Mouse (Mus musculus) CH12.LX (cell line): ENCODE results near the gene Rbpjl. TPM values are rescaled to one million over a fixed set of nuclear protein-coding genes. Genes with fewer than 3 reads are reported as not detected.

Source experiments
- DNase-seq: peaks from one replicate; pipeline ENCODE4 v3.0.0-alpha.2; 2013; ENCODE audit errors: extremely low read depth
- H3K27ac ChIP-seq: 2 replicates; pipeline ENCODE4 v1.5.1; 2012; ENCODE audit warnings: low read depth, mild to moderate bottlenecking, control low read depth, moderate library complexity; ENCODE audit not compliant: insufficient read depth
- H3K27me3 ChIP-seq: replicated peaks from 2 replicates; pipeline ENCODE3; 2012; ENCODE audit warnings: inconsistent platforms
- H3K36me3 ChIP-seq, 2 experiments: replicated peaks in 1 of 2; 2 replicates each; pipeline versions ENCODE3 to v1.6.1; 2012; ENCODE audit warnings: inconsistent platforms in 1 of 2, low read length in 1 of 2, mild to moderate bottlenecking in 1 of 2, mixed read lengths in 1 of 2, moderate library complexity in 1 of 2; ENCODE audit not compliant: control insufficient read depth in 1 of 2, insufficient read depth in 1 of 2
- H3K4me1 ChIP-seq, 2 experiments: 2 replicates each; pipeline ENCODE4 v1.6.1; 2012; ENCODE audit warnings: inconsistent platforms in 1 of 2, moderate library complexity in 1 of 2; ENCODE audit not compliant: insufficient read depth in 2 of 2, control insufficient read depth in 1 of 2
- H3K4me2 ChIP-seq: 2 replicates; pipeline ENCODE4 v1.6.1; 2012; ENCODE audit warnings: low read depth, mild to moderate bottlenecking, control low read depth; ENCODE audit not compliant: poor library complexity, insufficient read depth, severe bottlenecking
- H3K4me3 ChIP-seq, 3 experiments: fragments of 150-350 bp in 1 of 3; sonication (generic) in 1 of 3; replicated peaks in 1 of 3; 2 replicates each; pipeline versions ENCODE3 to v1.5.1; 2011 to 2012; ENCODE audit warnings: low read depth in 2 of 3, low read length in 2 of 3, mild to moderate bottlenecking in 2 of 3, moderate library complexity in 2 of 3, control low read depth in 1 of 3, improper control_type of control experiment in 1 of 3, inconsistent platforms in 1 of 3, mixed read lengths in 1 of 3; ENCODE audit not compliant: poor library complexity in 1 of 3
- H3K79me2 ChIP-seq: replicated peaks from 2 replicates; pipeline ENCODE4 v1.6.1; 2012; ENCODE audit warnings: mild to moderate bottlenecking, moderate library complexity; ENCODE audit not compliant: control insufficient read depth, poor library complexity, insufficient read depth, severe bottlenecking; ENCODE audit errors: extremely low read depth
- H3K9ac ChIP-seq: 2 replicates; pipeline ENCODE4 v1.6.1; 2012; ENCODE audit warnings: low read depth, mild to moderate bottlenecking, control low read depth, moderate library complexity; ENCODE audit not compliant: insufficient read depth
- H3K9me3 ChIP-seq: replicated peaks from 2 replicates; pipeline ENCODE3; 2012; ENCODE audit warnings: low read length, inconsistent platforms, mixed read lengths
- BHLHE40 ChIP-seq: IDR thresholded peaks from 2 replicates; pipeline ENCODE4 v1.6.1; 2011; ENCODE audit warnings: mild to moderate bottlenecking, low read depth, low read length, improper control_type of control experiment
- CHD1 ChIP-seq: IDR thresholded peaks from 2 replicates; pipeline ENCODE4 v1.6.1; 2012; ENCODE audit warnings: low read depth, low read length, improper control_type of control experiment, inconsistent platforms
- CHD2 ChIP-seq: IDR thresholded peaks from 2 replicates; pipeline ENCODE4 v1.6.1; 2011; ENCODE audit warnings: low read length, improper control_type of control experiment
- CTCF ChIP-seq, 2 experiments: IDR thresholded peaks in 1 of 2; conservative IDR thresholded peaks in 1 of 2; 2 replicates each; pipeline ENCODE4 v1.5.1; 2011 to 2012; ENCODE audit warnings: low read depth in 2 of 2, low read length in 2 of 2, improper control_type of control experiment in 1 of 2, inconsistent platforms in 1 of 2, mild to moderate bottlenecking in 1 of 2, moderate library complexity in 1 of 2
- E2F4 ChIP-seq: IDR thresholded peaks from 2 replicates; pipeline ENCODE4 v1.6.1; 2011; ENCODE audit warnings: low read depth, low read length, improper control_type of control experiment; ENCODE audit not compliant: insufficient replicate concordance
- ELF1 ChIP-seq: IDR thresholded peaks from 2 replicates; pipeline ENCODE4 v1.6.1; 2014; ENCODE audit warnings: low read depth, mild to moderate bottlenecking, inconsistent platforms, low read length, improper control_type of control experiment
- EP300 ChIP-seq: IDR thresholded peaks from 2 replicates; pipeline ENCODE4 v1.6.1; 2011; ENCODE audit warnings: low read length, improper control_type of control experiment
- ETS1 ChIP-seq: conservative IDR thresholded peaks from 2 replicates; pipeline ENCODE4 v1.6.1; 2012; ENCODE audit warnings: low read depth, mild to moderate bottlenecking, inconsistent platforms, low read length, improper control_type of control experiment, moderate library complexity
- GABPA ChIP-seq: IDR thresholded peaks from 2 replicates; pipeline ENCODE4 v1.6.1; 2012; ENCODE audit warnings: low read depth, low read length, improper control_type of control experiment, inconsistent platforms; ENCODE audit not compliant: insufficient replicate concordance
- HCFC1 ChIP-seq: IDR thresholded peaks from 2 replicates; pipeline ENCODE4 v1.6.1; 2012; ENCODE audit warnings: low read depth, mild to moderate bottlenecking, inconsistent platforms, low read length, improper control_type of control experiment
- IRF4 ChIP-seq: IDR thresholded peaks from 2 replicates; pipeline ENCODE4 v1.6.1; 2014; ENCODE audit warnings: low read depth, mild to moderate bottlenecking, inconsistent platforms, low read length, improper control_type of control experiment
- JUN ChIP-seq: IDR thresholded peaks from 2 replicates; pipeline ENCODE4 v1.6.1; 2011; ENCODE audit warnings: low read depth, mild to moderate bottlenecking, low read length, improper control_type of control experiment, moderate library complexity; ENCODE audit not compliant: insufficient read depth
- JUND ChIP-seq: conservative IDR thresholded peaks from 2 replicates; pipeline ENCODE4 v1.6.1; 2011; ENCODE audit warnings: low read depth, low read length, improper control_type of control experiment
- KAT2A ChIP-seq: IDR thresholded peaks from 2 replicates; pipeline ENCODE4 v1.6.1; 2012; ENCODE audit warnings: low read length, improper control_type of control experiment, inconsistent platforms; ENCODE audit not compliant: insufficient replicate concordance
- MAFK ChIP-seq: IDR thresholded peaks from 2 replicates; pipeline ENCODE4 v1.6.1; 2011; ENCODE audit warnings: low read length, improper control_type of control experiment; ENCODE audit not compliant: insufficient replicate concordance
- MAX ChIP-seq: IDR thresholded peaks from 2 replicates; pipeline ENCODE4 v1.6.1; 2011; ENCODE audit warnings: low read length, improper control_type of control experiment
- MAZ ChIP-seq: IDR thresholded peaks from 2 replicates; pipeline ENCODE4 v1.6.1; 2012; ENCODE audit warnings: low read depth, mild to moderate bottlenecking, inconsistent platforms, low read length, improper control_type of control experiment, moderate library complexity
- MEF2A ChIP-seq: IDR thresholded peaks from 2 replicates; pipeline ENCODE4 v1.6.1; 2014; ENCODE audit warnings: low read depth, mild to moderate bottlenecking, inconsistent platforms, low read length, improper control_type of control experiment, borderline replicate concordance
- MXI1 ChIP-seq: IDR thresholded peaks from 2 replicates; pipeline ENCODE4 v1.6.1; 2011; ENCODE audit warnings: mild to moderate bottlenecking, low read depth, low read length, improper control_type of control experiment
- MYC ChIP-seq: IDR thresholded peaks from 2 replicates; pipeline ENCODE4 v1.6.1; 2011; ENCODE audit warnings: low read depth, mild to moderate bottlenecking, improper control_type of control experiment, low read length
- NELFE ChIP-seq: IDR thresholded peaks from 2 replicates; pipeline ENCODE4 v1.6.1; 2011; ENCODE audit warnings: low read depth, low read length, improper control_type of control experiment
- NRF1 ChIP-seq: IDR thresholded peaks from 2 replicates; pipeline ENCODE4 v1.6.1; 2014; ENCODE audit warnings: low read depth, mild to moderate bottlenecking, inconsistent platforms, low read length, improper control_type of control experiment, moderate library complexity
- PAX5 ChIP-seq: IDR thresholded peaks from 2 replicates; pipeline ENCODE4 v1.6.1; 2012; ENCODE audit warnings: low read length, inconsistent platforms, mixed read lengths
- POLR2A ChIP-seq: IDR thresholded peaks from 2 replicates; pipeline ENCODE4 v1.6.1; 2011; ENCODE audit warnings: low read depth, mild to moderate bottlenecking, improper control_type of control experiment, low read length
- POLR2AphosphoS2 ChIP-seq: IDR thresholded peaks from 2 replicates; pipeline ENCODE4 v1.6.1; 2011; ENCODE audit warnings: low read depth, low read length, improper control_type of control experiment
- RAD21 ChIP-seq: IDR thresholded peaks from 2 replicates; pipeline ENCODE4 v1.6.1; 2011; ENCODE audit warnings: low read depth, mild to moderate bottlenecking, low read length, improper control_type of control experiment, moderate library complexity
- RCOR1 ChIP-seq: conservative IDR thresholded peaks from 2 replicates; pipeline ENCODE4 v1.6.1; 2012; ENCODE audit warnings: low read depth, mild to moderate bottlenecking, inconsistent platforms, low read length, improper control_type of control experiment
- SIN3A ChIP-seq: IDR thresholded peaks from 2 replicates; pipeline ENCODE4 v1.6.1; 2012; ENCODE audit warnings: low read length, improper control_type of control experiment, inconsistent platforms
- SMC3 ChIP-seq: IDR thresholded peaks from 2 replicates; pipeline ENCODE4 v1.6.1; 2011; ENCODE audit warnings: low read depth, low read length, improper control_type of control experiment
- TBP ChIP-seq: conservative IDR thresholded peaks from 2 replicates; pipeline ENCODE4 v1.6.1; 2011; ENCODE audit warnings: low read depth, low read length, improper control_type of control experiment
- TCF12 ChIP-seq: IDR thresholded peaks from 2 replicates; pipeline ENCODE4 v1.6.1; 2014; ENCODE audit warnings: low read depth, mild to moderate bottlenecking, inconsistent platforms, low read length, improper control_type of control experiment
- UBTF ChIP-seq: IDR thresholded peaks from 2 replicates; pipeline ENCODE4 v1.6.1; 2012; ENCODE audit warnings: low read depth, mild to moderate bottlenecking, inconsistent platforms, low read length, improper control_type of control experiment, moderate library complexity
- USF1 ChIP-seq: IDR thresholded peaks from 2 replicates; pipeline ENCODE4 v1.6.1; 2014; ENCODE audit warnings: low read depth, mild to moderate bottlenecking, inconsistent platforms, low read length, improper control_type of control experiment
- USF2 ChIP-seq: conservative IDR thresholded peaks from 2 replicates; pipeline ENCODE4 v1.6.1; 2011; ENCODE audit warnings: low read depth, low read length, improper control_type of control experiment
- ZC3H11A ChIP-seq: IDR thresholded peaks from 2 replicates; pipeline ENCODE4 v1.6.1; 2012; ENCODE audit warnings: low read depth, mild to moderate bottlenecking, inconsistent platforms, low read length, improper control_type of control experiment
- ZKSCAN1 ChIP-seq: IDR thresholded peaks from 2 replicates; pipeline ENCODE4 v1.6.1; 2012; ENCODE audit warnings: low read depth, inconsistent platforms, low read length, improper control_type of control experiment, borderline replicate concordance
- ZMIZ1 ChIP-seq: IDR thresholded peaks from 2 replicates; pipeline ENCODE4 v1.6.1; 2012; ENCODE audit warnings: low read depth, mild to moderate bottlenecking, inconsistent platforms, low read length, improper control_type of control experiment
- ZNF384 ChIP-seq: IDR thresholded peaks from 2 replicates; pipeline ENCODE4 v1.6.1; 2012; ENCODE audit warnings: low read depth, low read length, improper control_type of control experiment, inconsistent platforms
- dilution Hi-C: fragments of 300-500 bp; cut with MboI; formaldehyde crosslinking; loops from 2 replicates; pipeline ENCODE4 v1.14.3; 2020; ENCODE audit warnings: low sequenced_read_pairs; ENCODE audit not compliant: extremely low pct_unique_long_range_greater_than_20kb, extremely low pct_ligation_motif_present
- in situ Hi-C: fragments of 300-500 bp; cut with MboI; formaldehyde crosslinking; loops from 3 replicates; pipeline ENCODE4 v1.14.3; 2019; ENCODE audit warnings: low sequenced_read_pairs, low pct_ligation_motif_present, low pct_unique_long_range_greater_than_20kb, mixed read lengths
- polyA plus RNA-seq: library from polyadenylated mRNA; unstranded; fragments of >175 nt; gene quantifications from 2 replicates; pipeline ENCODE4 v1.2.1, GENCODE M21; 2012; ENCODE audit warnings: low read depth; ENCODE audit not compliant: insufficient read length
- total RNA-seq, 2 experiments: library from RNA; depleted of rRNA; stranded (reverse); fragments of 300-350 nt in 1 of 2; fragments of >200 nt in 1 of 2; gene quantifications; 2 replicates each; pipeline ENCODE4 v1.2.3; 2012 to 2014

Rbpjl gene
- total and polyA plus RNA-seq, 3 experiments, result 0.08 TPM; not detected in 2

DNA sequence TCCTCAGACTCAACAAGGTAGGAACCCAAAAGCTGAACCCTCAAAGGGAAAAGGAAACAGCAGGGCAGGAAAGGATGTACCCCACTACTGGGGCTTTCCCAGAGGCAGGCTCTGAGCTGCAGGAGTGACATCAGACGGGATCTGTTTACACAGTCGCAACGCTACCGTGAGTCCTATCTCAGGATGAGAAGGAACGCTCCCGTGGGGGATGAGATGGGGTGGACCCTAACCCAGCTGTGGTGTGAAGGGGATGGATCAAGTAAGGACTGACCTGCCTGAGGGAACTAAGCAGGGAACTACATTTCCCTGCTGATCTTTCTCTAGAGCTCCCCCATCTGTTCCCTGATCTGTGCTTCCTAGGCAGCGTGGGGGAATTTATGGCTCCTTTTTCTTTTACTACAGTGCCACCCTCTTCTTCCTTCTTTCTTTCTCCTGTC lies 53.9 kb downstream of the Rbpjl start, which contains the start of gene Sys1:
TSS of gene Sys1 (plus strand) at position 101 of the 437 bp plus-strand sequence.
- peak within 1 kb of the TSS; percentile 53 for H3K4me2 ChIP-seq
- DNase-seq, result peak; percentile 73
- peaks cover 2% of the 10 kb centered on the region for H3K9me3 ChIP-seq
- H3K9ac ChIP-seq, result peak within 1 kb of the TSS; percentile 83
- peaks cover 7 to 24% of the 10 kb centered on the region in 2 experiments for H3K4me1 ChIP-seq
- H3K27me3 ChIP-seq, result peaks cover 12% of the 10 kb centered on the region
- H3K27ac ChIP-seq, result peak within 1 kb of the TSS; percentile 43
- peak; percentile 76; the same call in 1 of the 2 replicates for TF ChIP-seq KAT2A
- TF ChIP-seq MAZ, result no peak
- no peak for TF ChIP-seq CHD2
- no peak for TF ChIP-seq USF2
- TF ChIP-seq ZMIZ1, result no peak
- no peak for TF ChIP-seq UBTF
- peak; percentile 73; the same call in 1 of the 2 replicates for TF ChIP-seq TCF12
- peak; percentile 46; the same call in 1 of the 2 replicates for TF ChIP-seq MAX
- peak; percentile 73 for TF ChIP-seq IRF4
- TF ChIP-seq ELF1, result peak; percentile 42; the same call in 1 of the 2 replicates
- TF ChIP-seq GABPA, result no peak
- no peak for TF ChIP-seq CHD1
- TF ChIP-seq ZC3H11A, result no peak
- TF ChIP-seq SMC3, result peak; percentile 30
- TF ChIP-seq ZKSCAN1, result no peak
- no peak for TF ChIP-seq JUND
- TF ChIP-seq JUN, result no peak
- TF ChIP-seq CTCF (conservative IDR thresholded peaks at IDR 0.05 in 1 of 2, IDR thresholded peaks at IDR 0.05 in 1 of 2; ENCODE audit: low read depth in 2 of 2, low read length in 2 of 2), result peak in 1 of 2 experiments; percentile 45; a peak in 2 of 4 replicates
- no peak for TF ChIP-seq NRF1
- no peak for TF ChIP-seq MXI1
- no peak for TF ChIP-seq EP300
- no peak for TF ChIP-seq MAFK
- TF ChIP-seq USF1, result no peak
- TF ChIP-seq ZNF384, result no peak
- peak; percentile 15; the same call in 1 of the 2 replicates for TF ChIP-seq MEF2A
- TF ChIP-seq NELFE, result peak; percentile 52
- peak; percentile 67 for TF ChIP-seq POLR2A
- peak; percentile 48; the same call in 1 of the 2 replicates for TF ChIP-seq ETS1
- TF ChIP-seq E2F4, result no peak
- TF ChIP-seq TBP, result peak; percentile 85; the same call in 1 of the 2 replicates
- TF ChIP-seq HCFC1, result peak; percentile 86
- 0 out of 2 replicates have a peak, but pooled peaks have one; percentile 42 for TF ChIP-seq BHLHE40
- TF ChIP-seq RCOR1, result peak; percentile 65; the same call in 1 of the 2 replicates
- TF ChIP-seq POLR2AphosphoS2, result peak; percentile 44; the same call in 1 of the 2 replicates
- TF ChIP-seq SIN3A, result peak; percentile 86
- peak; percentile 43; the same call in 1 of the 2 replicates for TF ChIP-seq MYC
- TF ChIP-seq RAD21, result peak; percentile 10
- no peak for TF ChIP-seq PAX5
- TF ChIP-seq, all 38 proteins: peak for 19
- dilution Hi-C loops (no loop called here), in situ Hi-C loops (loop anchor here (5.0 kb wide), 1 partner anchor 35 kb away; no protein-coding TSS in a partner anchor)
- Histone ChIP-seq H3K79me2 (peaks cover 8% of the 10 kb centered on the region), H3K36me3 (peaks cover 3 to 5% of the 10 kb centered on the region in 2 experiments), H3K4me3 (peak within 1 kb of the TSS; percentile 66 to 84 (median 69))
